Mouse (Mus musculus): ENCODE data around the gene Tctex1d4. TPM values are rescaled to one million over a fixed set of nuclear protein-coding genes. Genes with fewer than 3 reads are reported as not detected.

Tctex1d4 gene
- polyA plus RNA-seq, 1 experiment from 2014 or later, result not detected

- Histone ChIP-seq H3K9ac (ENCODE audit: low read depth, low read length) (no peak overlapping the region), H3K4me3 (ENCODE audit: low read depth, low read length) (no peak overlapping the region), H3K36me3 (ENCODE audit: control insufficient read depth, insufficient read depth, low read length) (peaks cover 44% of the 10 kb centered on the region), H3K27ac (ENCODE audit: low read depth, low read length) (0 out of 2 replicates have a peak overlapping the region, but pooled peaks have one; percentile 10), H3K9me3 (replicated peaks; ENCODE audit: control insufficient read depth, low read length) (no peaks in the 10 kb centered on the region), H3K4me1 (ENCODE audit: control insufficient read depth, insufficient read depth, low read length) (no peaks in the 10 kb centered on the region), H3K27me3 (ENCODE audit: control insufficient read depth, insufficient read depth, low read length) (no peaks in the 10 kb centered on the region), H3K4me2 (no peak overlapping the region)
- WGBS (ENCODE audit: insufficient replicate concordance), result 78% methylated on average over 4 of the region's 4 CpGs
- ATAC-seq (replicated peaks; ENCODE audit: insufficient number of reproducible peaks, low FRiP score, low TSS enrichment), result no peak
Observed at GRCm38 (mm10) chr4:117161183-117161582, 34.6 kb downstream of the Tctex1d4 start.

- H3K9ac ChIP-seq (ENCODE audit: low read depth, low read length), result no peak overlapping the region
- H3K4me1 ChIP-seq (ENCODE audit: control insufficient read depth, insufficient read depth, low read length), result no peaks in the 10 kb centered on the region
- H3K27me3 ChIP-seq (ENCODE audit: control insufficient read depth, insufficient read depth, low read length), result no peaks in the 10 kb centered on the region
- H3K27ac ChIP-seq (ENCODE audit: low read depth, low read length), result no peak overlapping the region
- H3K9me3 ChIP-seq (replicated peaks; ENCODE audit: control insufficient read depth, low read length), result no peaks in the 10 kb centered on the region
- WGBS (ENCODE audit: insufficient replicate concordance), result 90% methylated on average over 5 of the region's 5 CpGs
- peaks cover 54% of the 10 kb centered on the region for H3K36me3 ChIP-seq (ENCODE audit: control insufficient read depth, insufficient read depth, low read length)
- ATAC-seq (replicated peaks; ENCODE audit: insufficient number of reproducible peaks, low FRiP score, low TSS enrichment), result no peak
- H3K4me2 ChIP-seq, result no peak overlapping the region
- no peak overlapping the region for H3K4me3 ChIP-seq (ENCODE audit: low read depth, low read length)
Observed at GRCm38 (mm10) chr4:117169936-117170335, 43.3 kb downstream of the Tctex1d4 start.

Small RNA genes within 50 kb of the gene (microRNA-seq; reads per million reads assigned to microRNA genes)
- not detected for gene Gm22398 (ENCODE audit: borderline number of aligned reads)

Other genes with a start within 250 kb of the Tctex1d4 start
- 0.86 and 1.2 TPM in 2 replicates for gene Zswim5, start 249.4 kb upstream of the Tctex1d4 start, polyA plus RNA-seq (2014; fragmentation: Nextera tagmentation; extraction: Ambion mirVana)
- gene Urod, start 132.4 kb upstream of the Tctex1d4 start, polyA plus RNA-seq (2014; fragmentation: Nextera tagmentation; extraction: Ambion mirVana), result 123 and 140 TPM in 2 replicates
- 4.3 and 6.4 TPM in 2 replicates for gene Hectd3, start 131.5 kb upstream of the Tctex1d4 start, polyA plus RNA-seq (2014; fragmentation: Nextera tagmentation; extraction: Ambion mirVana)
- 34.1 and 36.9 TPM in 2 replicates for gene Eif2b3, start 107.4 kb upstream of the Tctex1d4 start, polyA plus RNA-seq (2014; fragmentation: Nextera tagmentation; extraction: Ambion mirVana)
- gene Ptch2, start 30.7 kb upstream of the Tctex1d4 start, polyA plus RNA-seq (2014; fragmentation: Nextera tagmentation; extraction: Ambion mirVana), result 2.2 and 2.4 TPM in 2 replicates
- 2.2 and 4.0 TPM in 2 replicates for gene Btbd19, start 1.1 kb upstream of the Tctex1d4 start, polyA plus RNA-seq (2014; fragmentation: Nextera tagmentation; extraction: Ambion mirVana)
- gene Plk3, start 7.2 kb downstream of the Tctex1d4 start, polyA plus RNA-seq (2014; fragmentation: Nextera tagmentation; extraction: Ambion mirVana), result 0.99 and 1.3 TPM in 2 replicates
- gene Rps8, start 29.4 kb downstream of the Tctex1d4 start, polyA plus RNA-seq (2014; fragmentation: Nextera tagmentation; extraction: Ambion mirVana), result 764 and 894 TPM in 2 replicates
- 45.5 and 47.8 TPM in 2 replicates for gene Kif2c, start 55.8 kb downstream of the Tctex1d4 start, polyA plus RNA-seq (2014; fragmentation: Nextera tagmentation; extraction: Ambion mirVana)
- gene Tmem53, start 125.2 kb downstream of the Tctex1d4 start, polyA plus RNA-seq (2014; fragmentation: Nextera tagmentation; extraction: Ambion mirVana), result 16.0 and 16.5 TPM in 2 replicates
- gene Armh1, start 125.3 kb downstream of the Tctex1d4 start, polyA plus RNA-seq (2014; fragmentation: Nextera tagmentation; extraction: Ambion mirVana), result 0.14 TPM in 1 of 2 replicates, not detected in the other

Measured in heart, embryonic 11.5 days (tissue).